Mouse (Mus musculus): ENCODE measurements around the gene Arhgef6. TPM values are rescaled to one million over a fixed set of nuclear protein-coding genes. Genes with fewer than 3 reads are reported as not detected.

Gene Arhgef6
- polyA plus RNA-seq, 1 experiment, result 233 TPM

DNA sequence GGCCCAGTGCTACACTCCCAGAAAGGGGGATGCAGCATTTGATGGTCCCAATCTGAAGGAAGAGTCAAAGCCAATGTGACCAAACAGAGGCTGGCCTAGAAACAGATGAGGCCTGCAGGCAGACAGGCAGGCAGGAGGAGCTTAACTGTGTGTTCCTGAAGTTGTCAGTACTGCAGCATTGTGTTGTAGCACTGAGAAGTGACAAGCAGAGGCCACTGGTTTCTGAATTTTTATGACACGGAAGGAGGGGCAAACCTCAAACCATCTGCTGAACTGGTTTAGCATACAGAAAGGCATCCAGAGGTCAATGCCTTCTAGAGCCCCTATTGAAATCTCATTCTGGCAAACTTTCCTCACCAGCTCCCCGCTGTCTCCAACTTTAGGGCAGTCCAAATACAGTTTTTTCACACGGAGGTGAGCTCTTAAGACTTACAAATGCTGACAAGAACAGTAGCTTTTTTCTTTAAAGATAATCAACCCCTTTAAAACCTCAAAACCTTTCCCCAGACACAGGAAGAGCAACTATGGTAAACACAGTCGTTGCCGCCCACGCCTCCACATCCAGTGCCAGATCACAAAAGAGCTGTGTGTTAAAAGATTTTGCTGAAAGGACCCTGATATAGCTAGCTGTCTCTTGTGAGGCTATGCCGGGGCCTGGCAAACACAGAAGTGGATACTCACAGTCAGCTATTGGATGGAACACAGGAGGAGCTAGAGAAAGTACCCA, 85.0 kb downstream of the Arhgef6 start:
- TF ChIP-seq POLR2A (IDR thresholded peaks at IDR 0.05; ENCODE audit: borderline replicate concordance, low read depth, low read length), result no peak
- no peak for TF ChIP-seq CTCF (IDR thresholded peaks at IDR 0.05; ENCODE audit: low read depth, low read length)
- no peak overlapping the region for H3K4me3 ChIP-seq (ENCODE audit: insufficient read depth, low read length)
- H3K4me1 ChIP-seq (ENCODE audit: control insufficient read depth, insufficient read depth, low read length), result no peaks in the 10 kb centered on the region
- no peak overlapping the region for H3K27ac ChIP-seq (ENCODE audit: insufficient read depth, low read depth, low read length)

DNA sequence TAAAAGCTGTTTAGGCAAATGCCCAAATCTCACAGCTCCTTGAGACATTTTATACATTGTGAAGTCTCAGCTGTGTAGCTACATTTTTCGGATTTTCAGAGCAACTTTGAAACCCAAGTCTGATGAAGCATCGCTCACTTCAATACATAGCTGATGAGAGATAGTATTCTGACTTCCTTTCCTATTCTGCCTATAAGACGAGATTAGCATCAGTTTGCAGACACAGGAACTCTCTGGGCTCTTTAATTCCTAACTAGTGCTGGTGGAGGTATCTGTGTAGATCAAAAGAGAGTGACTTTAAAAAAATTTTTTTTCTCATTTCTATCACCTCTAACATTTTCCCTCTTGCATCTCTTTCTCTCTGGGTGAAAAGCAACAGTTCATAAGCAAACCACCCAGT, 100.0 kb downstream of the Arhgef6 start:
- TF ChIP-seq CTCF (IDR thresholded peaks at IDR 0.05; ENCODE audit: low read depth, low read length) (no peak), POLR2A (IDR thresholded peaks at IDR 0.05; ENCODE audit: borderline replicate concordance, low read depth, low read length) (no peak)

GRCm38 (mm10) chrX:57235982-57236381, 102.5 kb downstream of the Arhgef6 start:
- Histone ChIP-seq H3K27ac (ENCODE audit: insufficient read depth, low read depth, low read length) (no peak overlapping the region), H3K4me3 (ENCODE audit: insufficient read depth, low read length) (no peak overlapping the region), H3K4me1 (ENCODE audit: control insufficient read depth, insufficient read depth, low read length) (no peaks in the 10 kb centered on the region)
- TF ChIP-seq CTCF (IDR thresholded peaks at IDR 0.05; ENCODE audit: low read depth, low read length), result no peak
- no peak for TF ChIP-seq POLR2A (IDR thresholded peaks at IDR 0.05; ENCODE audit: borderline replicate concordance, low read depth, low read length)

More for the DNA sequence above, 100.0 kb downstream of the Arhgef6 start:
- Histone ChIP-seq H3K4me1 (ENCODE audit: control insufficient read depth, insufficient read depth, low read length) (no peaks in the 10 kb centered on the region), H3K27ac (ENCODE audit: insufficient read depth, low read depth, low read length) (no peak overlapping the region), H3K4me3 (ENCODE audit: insufficient read depth, low read length) (no peak overlapping the region)

DNA sequence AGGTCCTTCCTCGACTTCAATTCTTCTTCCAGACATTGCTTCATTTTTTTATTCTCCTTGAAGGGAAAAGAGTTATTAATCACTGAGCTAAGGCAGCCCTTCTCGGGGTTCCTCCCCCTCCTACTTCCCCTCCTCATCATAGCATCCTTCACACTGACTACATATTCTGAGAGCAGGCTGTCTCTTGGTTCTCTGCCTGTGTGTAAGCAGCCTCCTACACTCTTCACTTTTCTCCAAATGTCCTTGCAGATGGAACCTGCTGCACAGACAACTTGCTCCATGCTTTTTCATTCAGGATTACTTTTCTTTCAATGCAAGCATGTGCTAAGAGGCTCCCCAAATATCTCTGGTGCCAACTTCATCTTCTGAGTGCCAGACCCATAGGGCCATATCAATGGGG, 104.9 kb downstream of the Arhgef6 start:
- no peak overlapping the region for H3K27ac ChIP-seq (ENCODE audit: insufficient read depth, low read depth, low read length)
- no peaks in the 10 kb centered on the region for H3K4me1 ChIP-seq (ENCODE audit: control insufficient read depth, insufficient read depth, low read length)
- H3K4me3 ChIP-seq (ENCODE audit: insufficient read depth, low read length), result no peak overlapping the region
- no peak for TF ChIP-seq CTCF (IDR thresholded peaks at IDR 0.05; ENCODE audit: low read depth, low read length)
- TF ChIP-seq POLR2A (IDR thresholded peaks at IDR 0.05; ENCODE audit: borderline replicate concordance, low read depth, low read length), result no peak

- Histone ChIP-seq H3K27ac (ENCODE audit: insufficient read depth, low read depth, low read length) (no peak overlapping the region), H3K4me1 (ENCODE audit: control insufficient read depth, insufficient read depth, low read length) (peaks cover 2% of the 10 kb centered on the region), H3K4me3 (ENCODE audit: insufficient read depth, low read length) (no peak overlapping the region)
- TF ChIP-seq POLR2A (IDR thresholded peaks at IDR 0.05; ENCODE audit: borderline replicate concordance, low read depth, low read length), result no peak
- TF ChIP-seq CTCF (IDR thresholded peaks at IDR 0.05; ENCODE audit: low read depth, low read length), result no peak
Measured at GRCm38 (mm10) chrX:57228178-57228577, 110.4 kb downstream of the Arhgef6 start.

- TF ChIP-seq POLR2A (IDR thresholded peaks at IDR 0.05; ENCODE audit: borderline replicate concordance, low read depth, low read length) (no peak), CTCF (IDR thresholded peaks at IDR 0.05; ENCODE audit: low read depth, low read length) (no peak)
- Histone ChIP-seq H3K27ac (ENCODE audit: insufficient read depth, low read depth, low read length) (no peak overlapping the region), H3K4me1 (ENCODE audit: control insufficient read depth, insufficient read depth, low read length) (peaks cover 2% of the 10 kb centered on the region), H3K4me3 (ENCODE audit: insufficient read depth, low read length) (no peak overlapping the region)
Measured at GRCm38 (mm10) chrX:57223301-57223700, 115.2 kb downstream of the Arhgef6 start.

- Histone ChIP-seq H3K27ac (ENCODE audit: insufficient read depth, low read depth, low read length) (no peak overlapping the region), H3K4me3 (ENCODE audit: insufficient read depth, low read length) (no peak overlapping the region), H3K4me1 (ENCODE audit: control insufficient read depth, insufficient read depth, low read length) (no peaks in the 10 kb centered on the region)
- TF ChIP-seq CTCF (IDR thresholded peaks at IDR 0.05; ENCODE audit: low read depth, low read length), result no peak
- no peak for TF ChIP-seq POLR2A (IDR thresholded peaks at IDR 0.05; ENCODE audit: borderline replicate concordance, low read depth, low read length)
Measured at GRCm38 (mm10) chrX:57221881-57222280, 116.6 kb downstream of the Arhgef6 start.

DNA sequence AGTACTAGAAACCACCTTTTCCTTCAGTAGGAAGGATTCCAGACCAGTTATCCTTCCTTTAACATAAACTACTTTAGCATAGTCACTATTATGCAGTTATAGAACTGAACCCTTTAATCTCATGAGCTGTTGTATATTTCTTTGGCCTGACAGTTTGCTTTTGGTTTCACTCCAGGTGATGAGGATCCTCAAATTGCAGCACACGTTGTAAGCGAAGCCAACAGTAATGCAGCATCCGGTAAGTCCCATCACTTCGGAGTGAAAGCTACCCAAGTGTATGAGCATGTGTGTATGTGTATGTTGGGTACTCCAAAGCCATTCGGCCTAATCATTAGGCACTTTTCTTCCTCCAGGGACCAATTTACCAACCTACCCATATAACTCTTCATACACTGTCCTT, 119.0 kb downstream of the Arhgef6 start:
- no peak for TF ChIP-seq POLR2A (IDR thresholded peaks at IDR 0.05; ENCODE audit: borderline replicate concordance, low read depth, low read length)
- TF ChIP-seq CTCF (IDR thresholded peaks at IDR 0.05; ENCODE audit: low read depth, low read length), result no peak
- Histone ChIP-seq H3K27ac (ENCODE audit: insufficient read depth, low read depth, low read length) (no peak overlapping the region), H3K4me1 (ENCODE audit: control insufficient read depth, insufficient read depth, low read length) (no peaks in the 10 kb centered on the region), H3K4me3 (ENCODE audit: insufficient read depth, low read length) (no peak overlapping the region)

DNA sequence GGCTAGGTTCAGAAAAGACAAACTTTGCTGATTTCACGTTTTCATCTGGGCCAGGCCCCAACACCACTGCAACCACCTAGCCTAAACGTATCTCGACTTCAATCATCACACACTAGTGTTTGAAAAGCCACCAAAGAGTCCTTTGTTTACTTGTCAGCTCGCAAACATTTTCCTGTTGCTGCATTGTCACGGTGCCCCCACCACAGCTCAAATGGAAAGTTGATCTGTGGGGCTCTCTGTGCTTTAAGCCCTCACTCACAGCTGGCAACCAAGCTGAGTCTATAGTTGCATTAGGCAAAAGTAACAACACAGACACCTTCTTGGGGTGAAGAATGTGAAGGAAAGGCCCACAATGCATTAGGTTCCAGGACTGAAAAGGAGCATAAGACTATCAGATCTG, 122.3 kb downstream of the Arhgef6 start:
- H3K4me3 ChIP-seq (ENCODE audit: insufficient read depth, low read length), result no peak overlapping the region
- no peak overlapping the region for H3K27ac ChIP-seq (ENCODE audit: insufficient read depth, low read depth, low read length)
- no peaks in the 10 kb centered on the region for H3K4me1 ChIP-seq (ENCODE audit: control insufficient read depth, insufficient read depth, low read length)
- no peak for TF ChIP-seq CTCF (IDR thresholded peaks at IDR 0.05; ENCODE audit: low read depth, low read length)
- no peak for TF ChIP-seq POLR2A (IDR thresholded peaks at IDR 0.05; ENCODE audit: borderline replicate concordance, low read depth, low read length)

DNA sequence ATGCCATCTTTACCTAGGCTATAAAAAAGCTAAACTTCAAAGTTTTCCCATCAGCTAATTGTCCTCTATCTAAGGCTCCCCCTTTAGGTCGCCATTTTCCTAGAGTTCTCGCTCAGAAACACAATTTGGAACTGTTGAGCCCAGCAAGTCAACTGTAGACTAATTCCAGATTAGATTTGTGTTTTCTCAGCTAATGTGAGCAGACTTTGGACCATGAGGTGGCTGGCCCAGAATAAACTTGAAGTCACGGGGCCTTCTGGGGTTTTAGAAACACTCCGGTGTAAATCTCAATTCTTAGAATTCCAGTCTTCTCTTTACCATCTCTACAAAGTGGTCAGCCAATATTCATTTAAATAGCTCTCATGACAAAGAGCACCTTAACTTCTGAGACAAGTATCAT, 123.0 kb downstream of the Arhgef6 start:
- H3K27ac ChIP-seq (ENCODE audit: insufficient read depth, low read depth, low read length), result no peak overlapping the region
- no peaks in the 10 kb centered on the region for H3K4me1 ChIP-seq (ENCODE audit: control insufficient read depth, insufficient read depth, low read length)
- no peak for TF ChIP-seq POLR2A (IDR thresholded peaks at IDR 0.05; ENCODE audit: borderline replicate concordance, low read depth, low read length)
- no peak for TF ChIP-seq CTCF (IDR thresholded peaks at IDR 0.05; ENCODE audit: low read depth, low read length)
- no peak overlapping the region for H3K4me3 ChIP-seq (ENCODE audit: insufficient read depth, low read length)
